Mouse (Mus musculus): ENCODE results near the gene 4930562C15Rik.
"Not testable (repeated sequence)": the region's sequence is repeated elsewhere in the genome, so short reads cannot be mapped to it uniquely, and the experiment has no call there.

4930562C15Rik gene

GRCm38 (mm10) chr16:4835191-4835590 is at the start of gene 4930562C15Rik:
Gene 4930562C15Rik, plus strand, starts transcription at chr16:4835416.
- no peak for DNase-seq (ENCODE audit: low spot score in 2 of 2)

GRCm38 (mm10) chr16:4785706-4786105 is 49.5 kb upstream of the 4930562C15Rik start:
- DNase-seq (ENCODE audit: low spot score in 2 of 2): no peak

GRCm38 (mm10) chr16:4788176-4788575 is 47.0 kb upstream of the 4930562C15Rik start:
- no peak for DNase-seq (ENCODE audit: low spot score in 2 of 2)

- peak in 1 of 2 experiments; percentile 8 for DNase-seq (ENCODE audit: low spot score in 2 of 2)
Measured at GRCm38 (mm10) chr16:4789311-4789768, 45.9 kb upstream of the 4930562C15Rik start.

- DNase-seq (ENCODE audit: low spot score in 2 of 2): peak; percentile 80 to 83
Measured at GRCm38 (mm10) chr16:4789810-4790559, 45.2 kb upstream of the 4930562C15Rik start, which contains the start of gene Cdip1. Gene Cdip1, minus strand, starts transcription at chr16:4790292.

GRCm38 (mm10) chr16:4791332-4791731 is 43.9 kb upstream of the 4930562C15Rik start:
- no peak for DNase-seq (ENCODE audit: low spot score in 2 of 2)

GRCm38 (mm10) chr16:4796631-4797030 is 38.6 kb upstream of the 4930562C15Rik start:
- no peak for DNase-seq (ENCODE audit: low spot score in 2 of 2)

- DNase-seq (ENCODE audit: low spot score in 2 of 2): no peak
Measured at GRCm38 (mm10) chr16:4818349-4818748, 16.9 kb upstream of the 4930562C15Rik start.

- not testable (repeated sequence) for DNase-seq (ENCODE audit: low spot score in 2 of 2)
Measured at GRCm38 (mm10) chr16:4824466-4824865, 10.8 kb upstream of the 4930562C15Rik start.

- no peak for DNase-seq (ENCODE audit: low spot score in 2 of 2)
Measured at GRCm38 (mm10) chr16:4827639-4828038, 7.6 kb upstream of the 4930562C15Rik start.

GRCm38 (mm10) chr16:4829271-4829900 is 5.8 kb upstream of the 4930562C15Rik start:
- DNase-seq (ENCODE audit: low spot score in 2 of 2): no peak

- DNase-seq (ENCODE audit: low spot score in 2 of 2): no peak
Measured at GRCm38 (mm10) chr16:4831650-4832419, 3.4 kb upstream of the 4930562C15Rik start.

GRCm38 (mm10) chr16:4833858-4834257 is 1.4 kb upstream of the 4930562C15Rik start:
- no peak for DNase-seq (ENCODE audit: low spot score in 2 of 2)

GRCm38 (mm10) chr16:4837631-4838030 is 2.4 kb downstream of the 4930562C15Rik start:
- no peak for DNase-seq (ENCODE audit: low spot score in 2 of 2)

- no peak for DNase-seq (ENCODE audit: low spot score in 2 of 2)
Measured at GRCm38 (mm10) chr16:4839552-4839951, 4.3 kb downstream of the 4930562C15Rik start.

- DNase-seq (ENCODE audit: low spot score in 2 of 2): no peak
Measured at GRCm38 (mm10) chr16:4840231-4840630, 5.0 kb downstream of the 4930562C15Rik start.

GRCm38 (mm10) chr16:4847041-4847440 is 11.8 kb downstream of the 4930562C15Rik start:
- peak in 1 of 2 experiments; percentile 25 for DNase-seq (ENCODE audit: low spot score in 2 of 2)

GRCm38 (mm10) chr16:4848090-4848489 is 12.9 kb downstream of the 4930562C15Rik start:
- no peak for DNase-seq (ENCODE audit: low spot score in 2 of 2)

GRCm38 (mm10) chr16:4850361-4850760 is 15.1 kb downstream of the 4930562C15Rik start:
- no peak for DNase-seq (ENCODE audit: low spot score in 2 of 2)

GRCm38 (mm10) chr16:4850938-4851628 is 15.9 kb downstream of the 4930562C15Rik start:
- DNase-seq (ENCODE audit: low spot score in 2 of 2): no peak

- no peak for DNase-seq (ENCODE audit: low spot score in 2 of 2)
Measured at GRCm38 (mm10) chr16:4855046-4855650, 19.9 kb downstream of the 4930562C15Rik start.
